Mouse (Mus musculus) hindlimb bud, embryonic 11.5 days (tissue): ENCODE results near the gene Ror1.

ENCODE experiments used
- DNase-seq: peaks from one replicate; pipeline ENCODE4 v3.0.0-alpha.2; 2012; ENCODE audit warnings: low read depth, low spot score; ENCODE audit errors: extremely low spot score

Ror1 gene

DNA sequence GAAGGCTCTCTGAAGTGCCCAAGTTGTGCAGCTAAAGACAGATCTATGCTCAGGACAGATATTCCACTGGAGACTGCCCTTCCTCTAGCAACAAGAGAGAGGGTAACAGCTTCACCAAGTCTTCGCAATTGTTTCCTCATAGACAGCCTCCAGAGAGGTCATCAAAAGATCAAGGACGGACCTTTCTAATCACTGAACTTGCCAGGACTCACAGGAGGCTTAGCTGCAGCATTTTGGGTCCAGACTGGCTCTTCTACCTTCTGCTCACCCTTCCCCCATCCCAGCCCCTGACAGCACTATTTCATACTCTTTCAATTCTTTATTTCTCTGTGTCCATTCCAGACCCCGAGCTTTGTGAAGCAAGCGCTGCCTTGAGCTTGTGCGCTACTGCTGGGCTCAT lies 204.6 kb downstream of the Ror1 start:
- no peak for DNase-seq

DNA sequence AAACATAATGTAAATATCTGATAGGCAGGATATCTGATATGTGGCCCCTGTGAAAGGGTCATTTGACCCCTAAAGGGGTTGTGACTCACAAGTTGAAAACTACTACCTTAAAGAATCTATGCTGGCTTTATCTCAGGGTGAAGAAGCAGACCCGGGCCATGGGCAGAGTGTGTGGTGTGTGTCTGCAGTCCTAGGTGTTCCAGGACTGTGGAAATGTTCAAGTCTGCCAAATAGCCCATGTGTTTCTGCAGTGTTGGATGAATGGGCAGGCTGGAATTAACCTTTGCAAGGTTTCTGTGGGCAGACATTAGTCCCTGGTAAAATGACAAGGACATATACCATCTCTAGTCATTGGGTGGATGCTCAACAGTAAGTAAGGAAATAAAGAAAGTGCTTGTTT lies 205.8 kb downstream of the Ror1 start:
- no peak for DNase-seq

DNA sequence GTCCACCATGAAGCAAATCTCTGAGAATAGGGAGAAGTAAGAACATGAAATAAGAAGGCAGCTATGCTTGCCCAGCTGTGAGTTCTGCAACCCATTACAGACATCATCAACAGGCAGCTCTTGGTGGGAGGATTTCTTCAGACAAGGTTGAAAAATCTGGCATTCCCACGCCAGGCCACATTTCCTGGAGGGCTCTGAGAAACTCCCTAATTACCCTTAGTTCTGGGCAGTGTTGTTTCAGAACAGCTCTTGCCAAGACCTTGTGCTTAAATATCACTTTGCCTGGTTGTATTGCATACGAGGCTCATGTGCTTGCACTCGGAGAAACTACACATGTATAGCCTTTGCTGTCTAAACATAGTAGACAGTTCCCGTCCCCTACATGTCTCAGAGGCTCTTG lies 211.8 kb downstream of the Ror1 start:
- no peak for DNase-seq

DNA sequence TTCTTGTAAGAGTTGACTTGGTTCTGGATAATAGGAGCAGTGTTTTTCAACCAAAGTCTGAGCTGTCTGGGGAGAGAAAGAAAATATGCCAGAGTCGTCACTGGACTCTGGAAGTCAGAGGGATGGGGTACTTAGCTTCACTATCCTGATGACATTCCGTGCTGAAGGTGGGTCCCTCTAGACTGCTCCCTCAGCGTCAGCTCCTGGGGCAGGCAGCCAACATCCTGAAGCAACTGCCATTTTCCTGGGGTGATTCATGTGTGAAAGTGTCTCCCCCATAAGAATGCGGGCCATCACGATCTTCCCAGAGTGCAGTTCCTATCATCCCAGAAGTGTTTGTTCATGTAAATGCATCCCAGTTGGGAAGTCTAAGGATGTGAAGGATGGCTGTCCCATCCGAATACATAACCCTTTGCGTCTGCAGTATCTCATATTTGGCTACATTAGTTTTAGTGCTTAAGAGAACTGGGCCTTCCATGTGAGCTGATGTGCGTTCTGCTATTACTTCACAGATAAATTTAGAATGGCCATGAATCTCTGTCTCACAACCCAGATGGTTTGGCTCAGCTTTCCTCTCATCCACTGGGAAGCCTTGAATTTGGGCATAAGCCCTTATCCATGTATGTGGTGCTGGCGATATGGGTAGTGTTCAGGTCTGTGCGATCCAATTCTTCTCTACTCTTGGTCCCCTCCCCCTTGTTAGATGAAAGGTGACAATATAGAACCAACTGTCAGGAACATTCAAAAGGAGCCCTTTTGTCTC lies 216.4 kb downstream of the Ror1 start:
- no peak for DNase-seq

DNA sequence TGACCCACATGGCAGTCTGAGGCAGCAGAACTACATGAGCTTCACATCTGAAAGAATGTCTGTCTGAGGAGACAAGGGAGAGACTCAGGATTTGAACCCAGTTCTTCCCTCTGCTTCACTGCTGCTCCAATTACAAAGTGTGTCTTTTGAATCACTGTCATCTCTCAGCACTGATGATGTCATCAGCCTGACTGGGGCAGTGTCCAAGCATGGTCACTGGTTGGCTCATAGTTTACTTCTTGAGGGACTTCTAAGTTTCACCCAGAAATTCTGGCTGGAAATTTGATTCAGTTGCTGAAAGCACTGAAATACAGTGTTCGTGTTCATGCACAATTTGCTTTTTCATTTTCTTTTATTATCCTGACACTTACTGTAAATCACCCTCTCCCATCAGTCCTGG lies 219.5 kb downstream of the Ror1 start:
- DNase-seq = no peak

DNA sequence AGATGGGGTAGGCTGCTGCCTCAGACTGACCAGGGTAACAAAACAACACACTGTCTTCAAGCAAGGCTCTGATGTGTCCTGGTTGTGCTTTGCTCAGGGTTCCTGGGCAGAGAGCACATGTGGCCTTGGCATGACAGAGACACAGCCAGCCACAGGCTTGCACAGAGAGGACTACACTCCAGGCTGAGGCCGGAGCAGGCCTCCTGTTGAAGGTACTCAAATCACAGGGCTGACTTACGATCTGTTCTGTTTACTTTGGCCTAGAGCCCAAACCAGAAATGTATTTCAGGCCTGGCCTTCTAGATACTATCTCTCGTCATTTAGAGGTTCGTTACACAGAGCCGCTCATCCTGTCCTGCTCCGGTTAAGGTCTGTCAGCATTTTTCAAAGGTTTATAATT lies 226.2 kb downstream of the Ror1 start:
- DNase-seq = no peak

DNA sequence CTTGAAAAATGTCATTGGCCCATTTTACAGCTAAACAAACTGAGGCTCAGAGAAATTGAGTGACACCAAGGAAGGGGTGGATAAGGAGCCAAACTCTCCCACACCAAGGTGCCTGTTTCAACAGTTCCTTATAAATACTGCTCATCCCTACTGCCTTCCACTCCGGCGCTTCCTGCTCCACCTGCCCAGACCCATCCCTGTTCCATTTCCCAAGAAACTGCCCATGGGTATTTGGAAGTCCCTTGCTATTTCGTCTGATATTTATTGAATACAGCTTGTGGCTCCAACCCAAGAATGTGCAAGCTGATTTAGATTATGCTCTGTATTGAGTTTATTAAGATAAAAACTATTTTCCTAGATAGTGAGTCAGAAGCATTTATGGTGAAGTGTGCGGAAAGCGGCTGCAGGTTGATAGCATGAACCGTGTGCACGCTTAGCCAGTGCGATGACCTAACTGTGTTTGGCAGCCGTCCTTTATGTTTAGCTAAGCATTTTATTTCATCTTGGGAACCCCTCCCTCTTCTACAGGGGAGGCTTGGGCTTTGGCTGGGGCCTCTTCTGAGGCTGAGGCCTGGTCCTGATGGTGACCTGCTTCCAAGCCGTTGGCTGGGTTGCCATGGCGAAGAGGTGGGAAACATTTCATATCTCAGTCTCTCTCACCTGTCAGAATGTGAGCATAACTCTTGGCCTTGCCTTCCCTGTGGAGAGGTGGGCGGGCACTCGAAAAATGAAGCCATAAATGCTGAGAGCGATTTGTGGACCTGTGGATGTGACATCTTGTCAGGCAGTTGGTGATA lies 229.3 kb downstream of the Ror1 start:
- no peak for DNase-seq

DNA sequence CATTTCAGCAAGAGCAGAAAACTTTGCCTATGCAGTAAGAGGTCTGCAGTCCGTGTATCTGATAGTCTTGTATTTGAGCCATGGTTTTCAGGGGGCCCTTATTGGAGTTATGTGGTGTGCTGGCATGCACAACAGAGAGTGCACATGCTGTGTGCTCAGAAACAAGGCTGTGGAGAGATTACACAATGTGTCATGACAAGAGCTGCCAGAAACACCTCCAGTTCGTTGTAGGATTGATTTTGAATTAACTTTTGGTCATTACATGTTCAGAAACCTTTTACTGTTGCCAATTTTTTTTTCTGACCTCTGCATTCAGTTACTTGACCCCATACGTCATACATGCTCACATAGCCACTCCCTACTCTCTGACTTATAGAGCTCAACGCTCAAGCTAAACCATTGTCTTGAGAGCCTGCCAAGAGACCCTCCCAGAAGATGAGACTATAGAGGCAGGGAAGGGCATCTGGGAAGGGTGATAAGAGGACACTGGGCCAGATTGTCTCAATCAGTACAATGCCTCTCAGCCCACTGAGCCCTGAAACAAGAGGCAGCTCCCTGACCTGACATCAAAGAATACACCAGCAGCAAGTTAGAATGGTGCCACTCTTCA lies 232.9 kb downstream of the Ror1 start:
- DNase-seq = no peak

DNA sequence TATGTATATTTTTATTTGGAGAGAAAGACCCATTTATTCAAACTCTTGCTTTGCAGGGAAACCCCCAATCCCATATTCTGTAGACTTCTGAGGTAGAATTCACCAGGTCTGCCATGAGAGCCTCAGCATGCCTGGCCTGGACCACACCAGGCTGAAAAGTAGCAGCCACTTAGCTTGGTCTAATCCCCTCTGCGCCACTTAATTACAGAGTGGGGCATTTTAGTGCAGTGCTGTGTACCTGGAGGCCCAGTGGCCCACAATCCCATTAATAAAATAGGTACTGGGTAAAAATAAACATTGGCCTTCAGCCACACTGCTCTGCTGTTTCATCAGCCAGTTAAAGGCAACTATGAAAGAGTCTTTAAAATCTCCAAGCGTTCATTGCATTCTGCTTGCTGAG lies 239.6 kb downstream of the Ror1 start:
- no peak for DNase-seq

DNA sequence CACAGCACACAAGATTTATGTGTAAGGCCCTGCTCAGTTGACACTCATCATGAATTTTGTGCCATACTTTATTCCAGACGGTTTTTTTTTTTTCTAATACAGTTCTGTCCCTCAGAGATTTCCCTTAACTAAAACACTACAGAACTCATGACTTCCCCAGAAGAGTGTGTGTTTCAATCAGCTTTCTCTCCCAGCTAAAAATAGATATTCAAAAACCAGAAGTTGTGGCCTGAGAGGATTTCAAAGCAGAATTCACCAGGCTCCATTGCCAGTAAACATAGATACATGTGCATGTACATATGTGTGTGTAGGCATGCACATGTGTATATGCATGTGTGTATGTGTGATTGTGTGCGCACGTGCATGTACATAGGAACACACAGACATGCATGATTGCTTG lies 252.2 kb downstream of the Ror1 start:
- DNase-seq = no peak

DNA sequence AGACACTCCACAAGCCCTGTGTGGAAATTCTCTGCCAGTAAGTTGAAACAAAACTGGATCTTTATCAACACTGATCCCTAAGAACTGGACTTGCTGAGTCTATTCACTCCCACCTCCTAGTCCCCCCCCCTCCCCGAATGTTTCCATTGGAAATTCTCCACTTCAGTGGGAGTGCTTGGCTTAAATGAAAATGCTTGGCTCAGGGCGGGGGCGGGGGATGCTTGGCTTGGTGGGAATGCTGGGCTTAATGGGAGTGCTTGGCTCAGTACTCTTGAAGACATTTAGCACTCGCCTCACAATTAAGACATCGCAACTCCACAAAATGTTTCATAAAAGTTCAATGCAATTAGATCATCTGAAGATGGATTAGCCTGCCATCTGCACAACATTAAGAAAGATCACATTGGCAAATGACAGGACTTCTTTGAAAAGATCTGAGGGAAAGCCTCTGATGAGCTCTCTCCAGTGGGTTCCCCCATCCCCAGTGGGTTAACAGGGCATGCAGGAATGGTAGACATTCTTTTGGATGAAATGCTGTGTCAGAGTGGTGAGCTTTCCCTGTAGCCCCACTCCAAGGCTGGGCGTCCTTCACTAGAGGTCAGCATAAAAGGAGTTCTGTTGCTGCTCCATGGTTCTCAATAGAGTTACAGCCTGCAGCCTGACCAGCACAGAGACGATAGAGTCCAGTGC lies 254.7 kb downstream of the Ror1 start:
- no peak for DNase-seq

DNA sequence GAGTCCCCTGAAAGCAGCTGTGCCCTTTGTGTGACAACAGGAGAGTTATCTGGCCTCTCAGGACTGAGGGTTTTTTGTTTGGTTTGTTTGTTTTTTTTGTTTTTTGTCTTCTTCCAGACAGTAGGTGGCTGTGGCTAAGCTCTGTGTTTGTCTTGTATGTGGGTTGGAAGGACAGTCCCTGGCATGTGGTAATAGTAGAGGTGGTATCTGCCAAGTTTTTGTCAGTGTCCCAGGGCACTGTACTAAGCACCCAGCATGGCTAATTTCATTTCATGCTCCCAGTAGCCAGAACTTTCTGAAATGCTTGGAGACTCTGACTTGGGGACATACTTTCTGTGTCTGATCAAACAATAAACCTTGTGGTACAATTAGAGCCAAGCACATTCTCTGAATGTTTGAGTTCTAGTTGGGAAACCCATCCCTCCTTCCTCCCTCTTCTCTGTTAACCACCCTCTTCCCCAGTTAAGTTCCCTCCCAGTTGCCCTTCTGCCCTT lies 256.3 kb downstream of the Ror1 start:
- DNase-seq = no peak

DNA sequence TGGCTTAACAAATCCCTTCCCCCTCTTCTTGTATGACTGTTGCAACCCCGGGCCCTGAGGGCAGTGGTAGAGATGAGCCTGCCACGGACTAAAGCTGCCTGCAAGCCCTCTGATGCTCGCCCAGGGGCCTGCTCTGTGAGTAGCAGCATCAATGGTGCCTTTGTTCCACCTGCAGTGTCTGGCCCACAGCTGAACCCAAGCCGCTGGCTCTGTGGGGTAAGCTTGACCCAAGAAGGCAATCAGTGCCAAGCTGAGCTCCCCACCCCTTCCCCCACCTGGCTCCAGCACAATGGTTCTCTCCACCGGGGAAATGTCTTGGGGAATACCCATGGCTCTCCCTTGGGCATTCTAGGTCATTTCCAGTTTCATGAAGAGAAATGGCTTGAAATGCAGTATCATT lies 260.0 kb downstream of the Ror1 start:
- DNase-seq = no peak

DNA sequence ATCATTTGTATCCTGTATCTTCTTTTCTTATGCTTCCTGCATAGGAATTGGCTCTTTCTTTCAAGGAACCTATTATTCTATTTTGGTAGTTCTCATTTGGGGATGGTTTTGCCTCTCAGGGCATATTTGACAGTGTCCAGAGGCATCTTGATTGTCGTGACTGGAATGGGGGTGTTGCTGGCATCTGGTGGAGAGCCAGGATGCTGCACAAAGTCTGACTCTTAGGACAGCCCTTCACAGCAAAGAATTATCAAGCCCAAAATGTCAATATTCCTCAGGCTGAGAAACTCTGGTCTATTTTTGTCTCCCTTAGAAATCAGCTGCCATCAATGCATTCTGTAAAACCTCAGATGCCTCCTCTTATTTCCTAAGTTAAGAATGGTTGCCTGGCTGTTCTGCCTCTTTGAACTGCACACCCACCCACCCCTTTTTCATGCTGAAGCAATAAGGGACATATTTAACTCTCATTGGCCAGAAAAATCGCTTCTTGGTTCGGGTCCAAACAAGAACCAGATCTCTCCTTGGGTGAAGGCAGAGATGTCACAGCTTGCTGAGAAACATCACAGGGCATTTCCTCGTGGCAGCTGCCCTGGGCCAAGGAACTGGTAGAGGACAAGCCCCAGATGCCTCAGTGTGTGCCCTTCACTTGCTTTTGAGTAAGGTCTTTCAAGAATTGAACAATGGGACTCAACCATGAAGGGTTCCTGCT lies 262.4 kb downstream of the Ror1 start:
- DNase-seq = no peak

DNA sequence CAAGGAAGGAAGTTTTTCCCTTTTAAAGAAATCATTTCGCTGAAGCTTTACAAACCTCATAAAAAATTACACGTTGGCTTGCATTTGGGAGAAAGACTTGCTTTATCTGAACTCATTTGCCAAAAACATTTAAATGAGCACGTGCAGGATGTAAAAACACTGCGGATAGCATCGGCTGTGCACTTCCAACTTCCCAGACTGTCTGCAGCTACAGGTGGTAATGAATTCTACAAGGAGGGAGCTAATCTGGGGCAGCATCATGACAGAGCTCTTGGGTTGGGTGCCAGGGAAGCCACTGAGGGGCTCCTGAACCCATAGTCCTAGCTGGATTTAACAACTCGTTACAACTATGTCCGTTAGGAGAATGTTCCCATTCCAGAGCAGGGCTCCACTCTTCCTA lies 268.1 kb downstream of the Ror1 start:
- no peak for DNase-seq

DNA sequence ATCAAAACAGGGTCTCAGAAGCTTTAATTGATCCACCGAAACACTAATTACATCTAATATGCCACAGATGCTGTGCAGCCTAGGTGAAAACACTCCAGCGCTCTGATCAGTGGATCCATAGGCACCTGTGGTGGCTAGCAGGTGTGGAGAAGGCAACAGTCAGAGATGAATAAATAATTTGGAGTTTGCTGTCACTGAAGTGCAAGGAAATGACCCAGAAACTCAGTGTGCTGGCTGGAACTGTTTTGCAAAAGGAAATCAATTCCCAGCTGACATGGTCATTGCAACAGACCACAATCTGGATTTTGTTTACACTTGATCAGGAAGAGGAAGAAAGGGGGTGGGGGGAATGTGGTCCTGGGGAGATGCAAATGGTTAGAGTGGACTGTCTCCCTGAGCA lies 273.1 kb downstream of the Ror1 start:
- DNase-seq = no peak

DNA sequence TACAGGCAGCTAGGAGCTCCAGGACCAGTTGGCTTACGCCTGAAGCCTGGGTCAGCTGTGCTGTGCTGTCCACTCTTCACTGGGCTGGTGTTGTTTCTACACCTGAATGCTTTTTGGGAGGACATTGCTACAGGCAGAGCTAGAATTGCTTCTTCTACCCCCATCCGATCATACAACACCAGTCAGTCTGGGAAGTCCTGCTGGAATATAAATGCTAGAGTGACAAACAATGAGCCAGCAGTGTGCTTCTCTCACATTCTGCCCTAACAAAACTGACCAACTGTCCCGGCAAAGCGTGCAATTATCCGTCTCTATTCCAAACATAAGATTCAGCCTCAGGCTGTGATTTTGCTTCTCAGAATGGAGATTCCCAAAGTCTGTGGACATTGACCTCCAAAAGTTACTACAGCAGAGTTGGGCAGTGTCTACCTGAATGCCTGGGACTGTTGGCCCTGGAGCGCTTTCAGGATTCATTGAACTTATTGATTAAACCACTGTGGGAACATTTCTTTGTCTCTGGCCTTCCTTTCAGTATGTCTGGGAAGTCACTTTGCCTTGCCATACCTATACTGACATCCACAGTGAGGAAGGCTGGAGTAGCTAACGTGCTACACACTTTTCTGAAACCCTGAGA lies 274.1 kb downstream of the Ror1 start:
- no peak for DNase-seq

DNA sequence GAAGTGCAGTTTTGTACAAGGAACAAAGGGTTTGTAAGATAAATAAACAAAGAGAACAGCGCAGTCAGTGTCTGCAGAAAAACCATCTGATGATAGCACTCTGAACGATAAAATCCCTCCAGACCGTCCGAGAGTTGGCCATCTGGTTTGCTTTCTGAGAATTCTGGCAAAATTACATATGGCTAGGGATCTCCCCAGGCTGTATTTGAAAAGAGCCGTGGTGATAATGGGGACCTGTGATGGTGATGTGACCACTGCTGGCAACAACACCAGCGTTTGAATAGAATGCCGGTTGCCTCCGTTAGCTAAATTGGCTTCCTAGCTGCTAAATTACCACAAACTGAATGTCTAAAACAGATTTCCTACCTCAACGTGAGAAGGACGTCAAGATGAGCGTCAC lies 277.2 kb downstream of the Ror1 start:
- no peak for DNase-seq

DNA sequence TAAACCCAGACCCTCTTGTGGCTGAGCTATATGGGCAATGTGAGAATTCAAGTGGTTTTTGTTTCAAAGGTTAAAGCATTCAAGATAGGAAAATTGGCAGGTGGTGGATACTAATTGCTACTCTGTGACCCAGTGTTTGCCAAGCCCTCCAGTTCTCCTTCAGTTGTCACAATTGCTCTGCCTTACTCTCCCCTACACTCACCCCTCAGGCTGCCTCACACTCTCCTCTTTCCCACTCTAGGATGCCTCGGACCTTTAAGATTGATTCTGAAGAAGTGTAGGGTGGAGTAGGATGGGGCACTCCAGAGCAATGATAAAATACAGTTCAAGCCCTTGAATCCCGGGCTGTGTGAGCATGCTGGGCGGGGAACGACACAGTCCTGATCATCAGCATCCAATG lies 278.2 kb downstream of the Ror1 start:
- DNase-seq = no peak

DNA sequence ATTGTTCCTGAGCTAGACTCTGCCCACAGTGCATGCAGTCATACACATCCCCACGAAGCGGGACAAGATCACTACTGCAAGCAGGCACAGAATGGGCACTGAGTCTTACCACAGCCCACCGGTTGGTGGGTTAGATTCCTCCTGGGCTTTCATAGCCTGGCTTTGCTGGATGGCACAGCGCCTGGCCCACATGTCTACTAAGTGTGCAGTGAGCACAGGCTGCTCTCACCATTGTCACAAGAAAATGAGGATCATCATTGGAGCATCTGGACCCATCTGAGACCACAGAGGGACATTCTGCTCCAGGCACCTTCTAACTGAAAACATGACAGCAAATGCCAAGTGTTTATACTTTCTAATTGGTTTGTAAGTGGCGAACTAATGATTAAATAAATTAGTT lies 279.7 kb downstream of the Ror1 start:
- DNase-seq = no peak
